Mouse (Mus musculus) midbrain, postnatal 0 days (tissue): ENCODE results near the gene Vps37c. TPM values are rescaled to one million over a fixed set of nuclear protein-coding genes. Genes with fewer than 3 reads are reported as not detected.

ENCODE experiments used
- ATAC-seq: fragments of 200-750 bp; cut with Nextera tagmentation; 2 replicates; pipeline ENCODE4 v1.8.0; 2017; ENCODE audit warnings: moderate number of reproducible peaks, mild to moderate bottlenecking, moderate TSS enrichment, moderate library complexity; ENCODE audit not compliant: low FRiP score
- DNase-seq: peaks from one replicate; pipeline ENCODE4 v3.0.0-alpha.2; 2015; ENCODE audit warnings: low spot score
- H3K27ac ChIP-seq: fragments of 300-500 bp; sonication (generic); 2 replicates; pipeline ENCODE4 v1.5.1; 2014; ENCODE audit warnings: low read depth, mild to moderate bottlenecking, low read length, mixed read lengths
- H3K27me3 ChIP-seq: fragments of 300-500 bp; sonication (generic); 2 replicates; pipeline ENCODE4 v1.6.1; 2014; ENCODE audit warnings: low read length, control low read depth, mixed read lengths; ENCODE audit not compliant: insufficient read depth
- H3K36me3 ChIP-seq: fragments of 300-500 bp; sonication (generic); 2 replicates; pipeline ENCODE4 v1.6.1; 2014; ENCODE audit warnings: low read length, control low read depth, mixed read lengths; ENCODE audit not compliant: insufficient read depth
- H3K4me1 ChIP-seq: fragments of 300-500 bp; sonication (generic); 2 replicates; pipeline ENCODE4 v1.6.1; 2014; ENCODE audit warnings: mild to moderate bottlenecking, control low read depth, antibody characterized with exemption, low read length, mixed read lengths; ENCODE audit not compliant: insufficient read depth
- H3K4me2 ChIP-seq: fragments of 300-500 bp; sonication (generic); 2 replicates; pipeline ENCODE4 v1.6.1; 2014; ENCODE audit warnings: low read depth, mild to moderate bottlenecking, low read length, mixed read lengths; ENCODE audit not compliant: poor library complexity, severe bottlenecking
- H3K4me3 ChIP-seq: fragments of 300-500 bp; sonication (generic); 2 replicates; pipeline ENCODE4 v1.5.1; 2014; ENCODE audit warnings: low read depth, mild to moderate bottlenecking, low read length, moderate library complexity
- H3K9ac ChIP-seq: fragments of 300-500 bp; sonication (generic); replicated peaks from 2 replicates; pipeline ENCODE4 v1.6.1; 2014; ENCODE audit warnings: mild to moderate bottlenecking, low read length, moderate library complexity, mixed read lengths; ENCODE audit not compliant: poor library complexity, severe bottlenecking
- H3K9me3 ChIP-seq: fragments of 300-500 bp; sonication (generic); 2 replicates; pipeline ENCODE4 v1.6.1; 2016; ENCODE audit warnings: low read length, control low read depth
- CTCF ChIP-seq: IDR thresholded peaks from 2 replicates; pipeline ENCODE4 v1.5.1; 2016; ENCODE audit warnings: antibody characterized with exemption, mild to moderate bottlenecking
- WGBS: fragments of 180-500 bp; shearing (Covaris S2); extraction: QIAGEN DNeasy Blood & Tissue Kit; methylation state at CpG from one replicate; pipeline ENCODE4 v1.1.7; 2014; 5-methylcytosine and 5-hydroxymethylcytosine counted together
- polyA plus RNA-seq: library from polyadenylated mRNA; unstranded; fragments of >200 nt; fragmentation: Nextera tagmentation; extraction: Ambion mirVana; gene quantifications from 2 replicates; pipeline ENCODE4 v1.2.1, GENCODE M21; 2015
- total RNA-seq: library from RNA; depleted of rRNA; stranded (reverse); fragments of >200 nt; gene quantifications from 2 replicates; pipeline ENCODE4 v1.2.3, GENCODE M21; 2014

The Vps37c gene
- total and polyA plus RNA-seq, 2 experiments from 2014 or later, result 17.5 to 22.9 TPM

DNA sequence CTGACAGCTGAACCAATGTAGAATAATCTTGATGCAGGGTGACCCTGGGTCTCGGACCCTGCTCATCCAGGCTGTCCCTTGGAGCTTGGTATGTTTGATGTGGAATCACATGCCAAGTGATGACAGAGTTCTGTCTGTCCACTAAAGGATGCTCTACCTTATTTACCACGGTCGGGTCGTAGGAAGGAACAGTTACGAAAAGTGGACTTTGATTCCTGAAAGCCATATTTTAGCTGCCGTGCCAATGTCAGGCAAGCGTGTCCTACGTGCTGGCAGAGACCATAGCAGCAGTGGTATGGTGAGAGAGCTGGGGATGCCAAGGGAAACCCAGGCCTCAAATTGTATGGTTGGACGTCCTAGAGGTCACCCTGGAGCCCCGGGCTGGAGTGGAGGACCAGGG lies 25.0 kb downstream of the Vps37c start:
- Histone ChIP-seq H3K4me1 (no peaks in the 10 kb centered on the region; the same call in 1 of the 2 replicates), H3K9ac (no peak overlapping the region), H3K27ac (no peak overlapping the region), H3K9me3 (no peaks in the 10 kb centered on the region), H3K27me3 (no peaks in the 10 kb centered on the region), H3K36me3 (peaks cover 32% of the 10 kb centered on the region), H3K4me2 (no peak overlapping the region), H3K4me3 (no peak overlapping the region)
- no peak for TF ChIP-seq CTCF
- ATAC-seq, result no peak
- DNase-seq, result no peak
- 95% methylated on average over 10 of the region's 10 CpGs for WGBS

DNA sequence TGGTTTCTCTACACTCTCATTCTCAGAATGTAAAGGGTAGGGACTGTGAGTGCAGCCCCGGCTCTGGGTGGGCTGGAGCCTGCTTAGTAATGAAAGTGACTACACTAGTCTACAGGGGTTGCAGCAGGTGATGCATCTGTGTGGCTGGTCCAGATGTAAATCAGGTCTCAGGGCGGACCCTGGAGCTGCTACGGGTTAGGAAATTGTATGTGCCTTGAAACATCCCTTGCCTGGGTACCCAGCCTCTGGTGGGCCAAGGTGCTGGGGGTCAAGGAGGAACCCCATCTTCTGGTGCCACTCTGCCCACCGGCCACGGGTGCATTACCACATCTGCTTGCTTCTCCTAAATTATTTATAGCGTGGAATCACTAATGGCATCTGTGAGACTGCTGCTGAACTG lies 25.6 kb downstream of the Vps37c start:
- 87% methylated on average over 6 of the region's 6 CpGs for WGBS
- Histone ChIP-seq H3K9me3 (no peaks in the 10 kb centered on the region), H3K36me3 (peaks cover 31% of the 10 kb centered on the region), H3K4me3 (no peak overlapping the region), H3K4me2 (no peak overlapping the region), H3K9ac (no peak overlapping the region), H3K27ac (peak overlapping the region; percentile 68; the same call in 1 of the 2 replicates), H3K4me1 (no peaks in the 10 kb centered on the region; the same call in 1 of the 2 replicates), H3K27me3 (no peaks in the 10 kb centered on the region)
- ATAC-seq (no peak), DNase-seq (no peak)
- TF ChIP-seq CTCF, result no peak

DNA sequence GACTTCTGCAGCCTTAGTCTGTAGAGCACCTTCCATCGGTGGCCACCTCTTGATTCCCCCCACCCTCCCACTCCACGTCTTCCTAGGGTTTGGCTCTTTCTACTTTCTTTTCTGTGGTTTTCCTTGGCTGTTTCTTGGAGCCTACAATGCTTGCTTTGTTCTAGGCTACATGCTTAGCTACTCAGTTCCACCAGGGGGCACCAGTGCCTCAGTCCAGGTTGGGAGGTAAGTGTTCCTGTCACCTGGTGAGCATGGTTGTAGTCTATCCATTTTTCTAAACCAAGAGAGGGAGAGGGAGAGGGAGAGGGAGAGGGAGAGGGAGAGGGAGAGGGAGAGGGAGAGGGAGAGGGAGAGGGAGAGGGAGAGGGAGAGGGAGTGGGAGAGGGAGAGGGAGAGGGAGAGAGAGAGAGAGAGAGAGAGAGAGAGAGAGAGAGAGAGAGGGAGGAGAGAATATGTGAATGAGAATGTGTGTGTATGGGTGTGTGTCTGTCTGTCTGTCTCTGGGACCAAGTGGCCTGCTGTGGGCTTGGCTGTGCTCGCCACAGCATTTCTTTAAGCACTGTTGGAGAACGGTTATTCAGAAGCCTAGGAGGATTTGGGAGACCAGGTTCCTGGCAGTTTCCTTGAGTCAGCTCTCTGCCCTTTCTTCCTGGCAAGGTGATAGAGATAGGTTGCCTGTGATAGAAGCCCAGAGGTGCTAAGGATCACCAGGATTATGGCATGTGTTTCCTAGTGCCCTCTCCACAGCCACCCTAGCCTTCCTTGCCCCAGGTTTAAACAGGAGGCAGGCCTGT lies 26.3 kb downstream of the Vps37c start:
- H3K9ac ChIP-seq, result no peak overlapping the region

DNA sequence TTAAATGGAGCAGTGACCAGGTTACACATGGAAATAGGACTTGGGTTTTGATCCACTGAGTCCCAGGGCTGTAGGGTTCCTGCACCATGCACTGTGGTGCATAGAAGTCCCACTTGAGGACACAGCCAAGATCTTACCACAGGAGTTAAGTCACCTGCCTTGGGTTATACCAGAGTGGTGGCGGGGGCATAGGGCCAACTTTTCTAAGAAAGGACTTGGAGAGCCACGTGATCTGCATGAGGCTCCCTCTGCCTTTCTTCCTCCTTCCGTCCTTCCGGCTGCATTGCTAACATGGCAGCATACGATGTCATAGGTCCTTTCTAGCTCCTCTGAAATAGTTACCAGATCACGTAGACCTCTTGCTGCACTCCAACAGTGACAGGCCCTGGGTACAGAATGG lies 26.9 kb downstream of the Vps37c start:
- H3K27me3 ChIP-seq, result no peaks in the 10 kb centered on the region
- TF ChIP-seq CTCF, result no peak
- DNase-seq, result no peak
- no peaks in the 10 kb centered on the region for H3K4me1 ChIP-seq
- H3K9me3 ChIP-seq, result no peaks in the 10 kb centered on the region
- no peak overlapping the region for H3K4me2 ChIP-seq
- 86% methylated on average over 6 of the region's 6 CpGs for WGBS
- H3K9ac ChIP-seq, result no peak overlapping the region
- peaks cover 31% of the 10 kb centered on the region for H3K36me3 ChIP-seq
- no peak overlapping the region for H3K27ac ChIP-seq
- H3K4me3 ChIP-seq, result no peak overlapping the region
- no peak for ATAC-seq

More for the DNA sequence above, 26.3 kb downstream of the Vps37c start:
- 41% methylated on average over 4 of the region's 4 CpGs for WGBS
- no peaks in the 10 kb centered on the region for H3K27me3 ChIP-seq
- DNase-seq (peak; percentile 88), ATAC-seq (peak; percentile 74)
- peak overlapping the region; percentile 68; the same call in 1 of the 2 replicates for H3K27ac ChIP-seq
- H3K36me3 ChIP-seq, result peaks cover 31% of the 10 kb centered on the region
- no peaks in the 10 kb centered on the region for H3K9me3 ChIP-seq
- H3K4me2 ChIP-seq, result no peak overlapping the region
- peak; percentile 92 for TF ChIP-seq CTCF
- H3K4me1 ChIP-seq, result no peaks in the 10 kb centered on the region
- no peak overlapping the region for H3K4me3 ChIP-seq

DNA sequence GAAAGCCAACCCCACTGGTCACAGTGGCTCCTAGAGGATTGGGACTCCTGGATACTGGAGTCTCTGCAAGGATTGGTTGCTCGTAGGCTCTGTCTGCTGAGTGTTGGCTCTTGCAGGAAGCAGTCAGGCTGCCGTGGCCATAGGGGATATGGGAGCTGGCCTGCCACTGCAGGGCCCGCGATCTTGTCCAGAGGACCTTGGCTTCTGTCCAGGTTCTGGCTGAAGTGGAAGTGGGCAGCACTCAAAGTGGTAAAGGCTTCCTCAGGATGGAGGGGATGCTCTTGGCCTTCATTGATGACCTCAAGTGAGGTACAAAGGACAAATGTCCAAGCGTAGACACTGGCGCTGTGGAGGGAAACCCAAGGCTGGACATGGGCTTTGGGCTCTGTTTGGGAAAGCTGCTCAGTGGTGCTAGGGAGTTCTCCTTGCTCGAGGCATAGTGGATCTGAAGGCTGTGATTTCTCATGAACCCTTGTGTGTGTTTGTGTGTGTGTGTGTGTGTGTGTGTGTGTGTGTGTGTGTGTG lies 29.8 kb downstream of the Vps37c start:
- ATAC-seq, result no peak
- H3K27me3 ChIP-seq, result no peaks in the 10 kb centered on the region
- no peaks in the 10 kb centered on the region for H3K9me3 ChIP-seq
- H3K9ac ChIP-seq, result no peak overlapping the region
- no peak for DNase-seq
- no peak overlapping the region for H3K27ac ChIP-seq
- peaks cover 5% of the 10 kb centered on the region; the same call in 1 of the 2 replicates for H3K4me1 ChIP-seq
- no peak overlapping the region for H3K4me3 ChIP-seq
- no peak for TF ChIP-seq CTCF
- peaks cover 4% of the 10 kb centered on the region for H3K36me3 ChIP-seq
- H3K4me2 ChIP-seq, result no peak overlapping the region
- WGBS, result 72% methylated on average over 7 of the region's 7 CpGs

DNA sequence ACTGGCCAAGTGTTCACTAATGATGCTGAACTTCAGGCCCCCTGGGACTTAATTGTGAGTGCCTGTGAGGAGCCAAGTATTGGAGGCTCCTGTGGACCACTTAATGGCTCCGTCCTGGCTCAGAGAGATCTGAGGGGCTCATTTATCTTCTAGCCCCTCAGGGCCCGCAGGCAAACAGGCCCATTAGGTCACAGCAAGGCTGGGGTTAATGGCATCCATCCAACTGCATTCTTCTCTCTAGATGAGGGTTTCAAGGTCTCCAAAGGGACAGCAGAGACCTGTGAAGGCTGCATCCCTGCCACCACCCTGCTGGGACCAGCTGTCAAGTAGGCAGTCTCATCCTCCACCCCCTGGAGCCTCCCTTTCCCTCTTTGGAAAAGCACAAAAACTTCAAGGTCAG lies 31.2 kb downstream of the Vps37c start:
- H3K4me2 ChIP-seq, result no peak overlapping the region
- no peak for ATAC-seq
- H3K4me3 ChIP-seq, result no peak overlapping the region
- no peak for TF ChIP-seq CTCF
- no peak overlapping the region for H3K9ac ChIP-seq
- H3K27me3 ChIP-seq, result no peaks in the 10 kb centered on the region
- whole genome bisulfite sequencing, result 55% methylated on average over 2 of the region's 2 CpGs
- DNase-seq, result peak; percentile 57
- H3K9me3 ChIP-seq, result no peaks in the 10 kb centered on the region
- H3K4me1 ChIP-seq, result peaks cover 11% of the 10 kb centered on the region; the same call in 1 of the 2 replicates
- peak overlapping the region; percentile 43; the same call in 1 of the 2 replicates for H3K27ac ChIP-seq
- H3K36me3 ChIP-seq, result no peaks in the 10 kb centered on the region
